Mouse (Mus musculus) yolk sac, embryonic 10.5 days (tissue): Measurements from ENCODE around the gene Zfyve28.
A peak's percentile ranks its signal among the peaks of the same experiment; 100 is the strongest.

Source experiments
- DNase-seq: peaks from one replicate; pipeline ENCODE4 v3.0.0-alpha.2; 2017; ENCODE audit warnings: low spot score

Gene Zfyve28

GRCm38 (mm10) chr5:34286516-34286915 lies 1.7 kb downstream of the Zfyve28 start:
- DNase-seq, result peak; percentile 9

- DNase-seq, result no peak
Measured at GRCm38 (mm10) chr5:34285285-34285684, 3.0 kb downstream of the Zfyve28 start.

GRCm38 (mm10) chr5:34284156-34284750 lies 4.0 kb downstream of the Zfyve28 start:
- DNase-seq, result no peak

DNA sequence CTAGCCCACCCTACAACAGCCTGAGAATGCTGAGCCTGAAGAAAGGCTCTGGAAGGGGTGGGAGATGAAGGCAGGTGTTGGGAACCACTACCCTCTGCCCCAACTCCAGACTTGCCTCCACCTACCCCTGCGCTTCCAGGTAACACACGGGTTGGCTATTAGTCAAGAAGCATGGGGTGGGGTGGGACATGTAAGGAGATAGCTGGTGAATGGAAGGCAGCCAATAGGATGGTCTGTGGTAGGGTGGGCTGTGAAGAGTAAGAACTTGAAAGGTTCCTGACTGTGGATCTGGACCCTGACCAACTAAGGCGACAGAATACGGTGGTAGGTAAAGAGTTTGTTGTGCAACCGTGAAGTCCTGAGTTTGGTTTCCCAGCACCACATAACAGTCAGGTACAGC lies 4.9 kb downstream of the Zfyve28 start:
- DNase-seq, result no peak

GRCm38 (mm10) chr5:34280976-34281375 lies 7.3 kb downstream of the Zfyve28 start:
- DNase-seq, result no peak

- DNase-seq, result no peak
Measured at GRCm38 (mm10) chr5:34279214-34279613, 9.0 kb downstream of the Zfyve28 start.

GRCm38 (mm10) chr5:34278058-34278457 lies 10.2 kb downstream of the Zfyve28 start:
- no peak for DNase-seq

DNA sequence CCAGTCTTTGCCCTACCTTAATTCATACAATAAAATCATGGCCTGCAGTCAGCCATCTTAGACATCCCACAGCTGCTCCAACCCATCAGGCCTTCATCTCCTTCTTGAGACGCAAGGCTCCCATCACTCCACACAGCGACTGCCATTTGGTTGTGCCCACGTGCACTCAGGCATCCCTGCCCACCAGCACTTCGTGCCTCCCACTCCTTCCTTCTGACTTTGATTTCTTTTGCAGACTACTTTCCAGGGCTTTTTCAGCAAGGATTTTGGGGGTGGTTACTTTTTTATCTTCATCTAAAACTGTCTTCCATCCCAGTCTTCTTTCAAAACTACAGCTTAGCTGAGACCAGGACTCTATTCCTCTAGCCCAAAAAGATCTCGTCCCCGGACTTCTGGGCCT lies 11.5 kb downstream of the Zfyve28 start:
- DNase-seq, result no peak

DNA sequence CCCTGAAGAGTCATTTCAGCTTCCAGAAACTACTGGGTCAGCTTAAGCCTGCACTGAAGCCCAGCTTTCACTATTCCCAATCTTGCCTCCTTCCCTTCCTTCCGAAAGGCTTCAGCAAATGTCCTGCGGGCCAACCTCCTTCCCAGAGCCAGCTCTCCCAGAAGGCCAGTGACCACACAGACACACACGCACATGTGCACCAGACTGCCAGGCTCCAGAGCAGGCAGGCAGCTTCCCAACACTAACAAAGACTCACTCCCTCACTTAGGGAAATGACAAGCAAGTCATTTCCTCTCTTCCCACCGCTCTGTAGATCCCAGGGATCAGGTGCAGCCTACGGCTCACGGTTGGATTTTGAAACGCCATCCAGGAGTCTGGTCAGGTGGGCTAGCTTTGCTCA lies 12.1 kb downstream of the Zfyve28 start:
- DNase-seq, result no peak

DNA sequence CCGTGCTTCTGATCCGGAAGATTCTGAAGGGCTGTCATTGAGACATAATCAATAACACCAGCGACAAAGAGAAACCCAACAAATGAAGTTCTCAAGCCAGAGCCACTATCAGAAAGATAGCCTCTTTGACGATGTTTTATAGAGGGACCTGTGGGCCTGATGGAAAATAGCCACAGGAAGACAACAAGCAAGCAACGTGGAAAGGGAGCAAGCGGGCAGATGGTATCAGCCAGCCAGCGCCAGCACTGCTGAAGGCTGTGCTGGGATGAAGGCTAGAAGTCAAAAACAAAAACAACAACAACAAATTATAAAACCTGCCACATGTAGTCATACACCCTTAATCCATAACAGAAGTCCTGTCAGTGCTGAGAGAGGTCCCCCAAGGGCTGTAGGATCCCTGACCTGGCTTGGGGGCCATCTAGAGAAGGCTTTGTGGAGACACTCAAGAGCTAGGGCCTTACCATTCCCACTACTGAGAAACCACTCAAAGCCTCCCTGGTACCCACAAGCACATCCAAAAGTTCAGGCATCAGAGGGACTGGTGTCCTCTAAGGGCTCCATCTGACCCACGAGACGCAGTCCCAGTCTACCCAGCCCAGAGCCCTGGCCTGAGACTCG lies 13.5 kb downstream of the Zfyve28 start:
- no peak for DNase-seq

- no peak for DNase-seq
Measured at GRCm38 (mm10) chr5:34274268-34274667, 14.0 kb downstream of the Zfyve28 start.

GRCm38 (mm10) chr5:34273251-34273681 lies 15.0 kb downstream of the Zfyve28 start:
- no peak for DNase-seq

- no peak for DNase-seq
Measured at GRCm38 (mm10) chr5:34271743-34272142, 16.5 kb downstream of the Zfyve28 start.

- no peak for DNase-seq
Measured at GRCm38 (mm10) chr5:34269921-34270465, 18.3 kb downstream of the Zfyve28 start.

GRCm38 (mm10) chr5:34269197-34269920 lies 18.9 kb downstream of the Zfyve28 start:
- no peak for DNase-seq

- no peak for DNase-seq
Measured at GRCm38 (mm10) chr5:34266065-34266464, 22.2 kb downstream of the Zfyve28 start.

- no peak for DNase-seq
Measured at GRCm38 (mm10) chr5:34259172-34259816, 29.0 kb downstream of the Zfyve28 start.

GRCm38 (mm10) chr5:34255189-34255588 lies 33.1 kb downstream of the Zfyve28 start:
- DNase-seq, result no peak

DNA sequence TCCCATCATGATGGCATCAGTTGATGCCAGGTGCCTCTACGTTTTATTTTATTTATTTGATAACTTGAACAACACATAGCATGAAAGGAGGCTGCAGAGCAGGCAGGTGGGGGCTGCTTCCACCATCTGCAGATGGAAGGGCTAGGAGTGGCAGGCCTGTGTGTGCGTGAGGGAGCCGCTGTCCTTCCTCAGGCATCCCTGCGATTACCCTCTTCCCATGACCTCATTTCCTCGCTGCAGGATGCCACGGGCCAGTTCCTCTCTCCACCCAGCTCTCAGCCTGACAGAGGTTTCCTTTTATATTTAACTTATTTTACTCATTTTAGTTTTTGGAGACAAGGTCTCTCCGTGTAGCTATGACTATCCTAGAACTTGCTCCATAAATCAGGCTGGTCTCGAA lies 33.9 kb downstream of the Zfyve28 start:
- DNase-seq, result no peak

GRCm38 (mm10) chr5:34252967-34253519 lies 35.2 kb downstream of the Zfyve28 start:
- DNase-seq, result no peak

DNA sequence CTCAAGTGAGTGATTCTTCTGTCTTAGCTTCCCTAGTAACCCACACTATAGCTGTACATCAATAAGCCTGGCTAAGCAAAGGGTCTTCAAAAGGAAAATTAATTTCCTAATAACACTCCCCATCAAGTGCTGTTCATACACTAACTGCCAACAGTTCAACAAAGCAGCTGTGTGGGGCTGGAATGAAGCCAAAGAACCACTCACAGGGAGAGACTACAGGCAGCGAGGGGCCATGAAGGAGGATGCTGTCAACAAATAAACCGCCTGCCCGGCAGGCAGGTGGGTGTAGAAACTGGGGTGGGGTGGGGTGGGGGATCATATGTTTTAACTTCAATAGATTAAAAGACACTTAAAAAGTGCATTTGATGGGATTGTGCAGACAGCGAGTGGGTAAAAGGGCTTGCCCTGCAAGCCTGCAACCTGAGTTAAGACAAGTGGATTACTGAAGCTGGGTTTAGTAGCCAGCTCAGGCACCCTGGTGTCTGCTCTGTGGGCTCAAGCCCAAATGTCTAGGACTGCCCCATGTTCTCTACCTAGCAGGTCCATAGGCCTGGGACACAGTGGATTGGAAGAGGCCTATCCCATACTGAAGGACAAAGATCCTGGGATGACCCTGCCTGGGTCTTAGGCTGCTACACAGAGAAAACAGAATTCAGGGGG lies 35.8 kb downstream of the Zfyve28 start:
- DNase-seq, result no peak

- no peak for DNase-seq
Measured at GRCm38 (mm10) chr5:34251794-34252193, 36.5 kb downstream of the Zfyve28 start.
